Mouse (Mus musculus): ENCODE measurements around the gene Nceh1. TPM values are rescaled to one million over a fixed set of nuclear protein-coding genes. Genes with fewer than 3 reads are reported as not detected.

Gene Nceh1
- polyA plus RNA-seq, 1 experiment from 2014 or later: 13.3 TPM

DNA sequence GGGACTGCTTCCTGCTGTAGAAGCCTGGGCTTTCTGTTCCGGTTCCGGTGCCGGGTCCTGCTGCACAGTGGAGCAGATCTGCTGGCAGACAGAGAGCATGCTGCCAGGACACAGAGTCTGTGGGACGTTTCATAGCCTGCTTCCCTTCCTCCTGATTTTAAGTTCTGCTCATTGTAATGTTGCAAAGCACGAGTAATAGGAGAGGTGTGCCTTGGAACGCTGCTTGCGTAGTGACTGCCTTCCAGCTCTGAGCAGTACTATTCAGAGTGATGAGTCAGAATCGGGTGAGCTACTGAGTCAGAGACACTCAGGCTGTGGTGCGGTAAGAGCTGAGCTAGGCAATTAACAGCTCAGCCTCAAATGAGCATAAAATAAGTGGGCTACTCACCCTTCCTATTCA, 26.9 kb downstream of the Nceh1 start:
- 85% methylated on average over 9 of the region's 9 CpGs for WGBS
- ATAC-seq (ENCODE audit: insufficient number of reproducible peaks, low FRiP score): no peak
- H3K4me2 ChIP-seq: no peak overlapping the region

DNA sequence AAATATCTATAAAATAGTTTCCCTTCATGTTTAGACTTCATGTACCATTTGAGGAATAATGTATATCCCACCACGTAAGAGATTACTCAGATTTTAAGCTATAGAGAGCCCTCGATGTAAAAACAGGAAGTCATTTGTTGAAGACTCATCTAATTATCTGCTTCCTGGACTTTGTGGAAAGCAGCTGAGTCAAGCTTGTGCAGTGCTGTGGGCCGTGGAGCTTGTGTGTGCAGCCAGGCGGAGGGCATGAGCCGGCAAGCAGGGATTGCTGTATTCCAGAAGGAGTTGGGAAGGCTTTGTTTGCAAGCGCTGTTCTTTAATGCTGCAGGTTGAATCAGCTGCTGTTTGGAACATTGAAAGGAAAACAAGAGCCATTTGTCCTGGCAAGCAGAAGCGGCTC, 27.5 kb downstream of the Nceh1 start:
- no peak for ATAC-seq (ENCODE audit: insufficient number of reproducible peaks, low FRiP score)
- H3K27me3 ChIP-seq (replicated peaks): no peaks in the 10 kb centered on the region
- H3K36me3 ChIP-seq: no peaks in the 10 kb centered on the region
- no peak overlapping the region for H3K4me3 ChIP-seq
- no peak overlapping the region for H3K9ac ChIP-seq
- WGBS: 66% methylated on average over 7 of the region's 7 CpGs
- no peak overlapping the region for H3K4me2 ChIP-seq
- H3K27ac ChIP-seq (ENCODE audit: poor library complexity, severe bottlenecking): no peak overlapping the region
- peaks cover 13% of the 10 kb centered on the region for H3K4me1 ChIP-seq (replicated peaks)
- H3K9me3 ChIP-seq (replicated peaks): no peaks in the 10 kb centered on the region

More for the DNA sequence above, 26.9 kb downstream of the Nceh1 start:
- no peak overlapping the region for H3K27ac ChIP-seq (ENCODE audit: poor library complexity, severe bottlenecking)
- H3K36me3 ChIP-seq: no peaks in the 10 kb centered on the region
- no peak overlapping the region for H3K9ac ChIP-seq
- no peaks in the 10 kb centered on the region for H3K27me3 ChIP-seq (replicated peaks)
- peaks cover 19% of the 10 kb centered on the region for H3K4me1 ChIP-seq (replicated peaks)
- no peaks in the 10 kb centered on the region for H3K9me3 ChIP-seq (replicated peaks)
- H3K4me3 ChIP-seq: no peak overlapping the region

DNA sequence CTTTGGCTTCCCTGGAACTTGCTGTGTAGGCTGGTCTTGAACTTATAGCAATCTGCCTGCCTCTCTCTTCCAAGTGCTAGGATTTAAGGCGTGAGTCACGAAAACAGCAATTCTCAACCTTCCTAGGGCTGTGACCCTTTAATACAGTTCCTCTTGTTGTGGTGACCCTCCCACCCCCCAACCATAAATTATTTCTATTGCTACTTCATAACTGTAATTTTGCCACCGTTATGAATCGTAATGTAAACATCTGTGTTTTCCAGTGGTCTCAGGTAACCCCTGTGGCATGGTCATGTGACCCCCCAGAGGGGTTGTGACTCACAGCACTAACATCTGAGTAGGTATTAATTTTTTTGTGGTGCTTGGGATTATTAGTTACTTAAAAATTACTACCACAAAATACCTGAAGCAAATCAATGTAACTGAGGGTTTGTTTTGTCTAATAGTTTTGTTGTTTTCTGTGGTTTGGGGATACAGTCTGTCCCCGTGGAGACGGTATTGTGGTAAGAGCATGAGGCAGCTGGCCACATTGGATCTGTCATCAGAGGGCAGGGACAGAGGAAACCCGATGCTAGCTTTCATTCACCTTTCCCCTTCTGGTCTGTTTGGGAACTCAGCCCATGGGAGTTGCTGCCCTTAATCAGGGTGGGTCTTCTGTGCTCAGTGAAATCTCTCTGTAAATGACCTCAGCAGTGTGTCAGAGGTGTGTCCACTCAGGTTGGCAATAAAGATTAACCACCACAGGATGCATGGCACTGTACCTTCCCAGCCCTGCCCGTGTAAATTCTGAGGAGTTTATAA, 31.5 kb downstream of the Nceh1 start:
- no peak for ATAC-seq (ENCODE audit: insufficient number of reproducible peaks, low FRiP score)
- no peak overlapping the region for H3K4me3 ChIP-seq
- H3K27ac ChIP-seq (ENCODE audit: poor library complexity, severe bottlenecking): no peak overlapping the region
- H3K9ac ChIP-seq: no peak overlapping the region
- H3K4me1 ChIP-seq (replicated peaks): no peaks in the 10 kb centered on the region
- H3K9me3 ChIP-seq (replicated peaks): no peaks in the 10 kb centered on the region
- H3K27me3 ChIP-seq (replicated peaks): no peaks in the 10 kb centered on the region
- no peak overlapping the region for H3K4me2 ChIP-seq
- H3K36me3 ChIP-seq: peaks cover 5% of the 10 kb centered on the region; the same call in 1 of the 2 replicates
- 75% methylated on average over 8 of the region's 8 CpGs for WGBS

DNA sequence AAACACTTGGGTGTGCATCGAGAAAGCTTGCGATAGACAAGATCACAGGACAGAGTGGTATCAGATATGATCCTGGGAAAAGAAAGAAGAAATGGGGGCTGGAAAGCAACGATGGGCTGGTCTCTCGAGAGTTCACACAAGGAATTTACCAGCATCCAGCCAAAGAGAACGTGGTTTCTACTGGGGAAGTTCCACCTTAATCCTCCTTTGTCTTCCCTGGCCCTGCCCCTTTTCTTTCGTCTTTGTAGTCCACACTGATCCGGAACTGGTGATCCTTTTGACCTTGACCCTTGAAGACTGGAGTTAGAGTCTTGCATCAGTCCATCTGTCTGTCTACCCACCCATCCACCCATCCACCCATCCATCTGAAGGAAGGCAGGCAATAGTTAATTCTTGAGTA, 34.6 kb downstream of the Nceh1 start:
- no peaks in the 10 kb centered on the region for H3K27me3 ChIP-seq (replicated peaks)
- 82% methylated on average over 7 of the region's 7 CpGs for WGBS
- no peak overlapping the region for H3K4me3 ChIP-seq
- no peaks in the 10 kb centered on the region for H3K4me1 ChIP-seq (replicated peaks)
- no peaks in the 10 kb centered on the region for H3K9me3 ChIP-seq (replicated peaks)
- H3K36me3 ChIP-seq: peaks cover 5% of the 10 kb centered on the region; the same call in 1 of the 2 replicates
- H3K4me2 ChIP-seq: no peak overlapping the region
- ATAC-seq (ENCODE audit: insufficient number of reproducible peaks, low FRiP score): no peak
- no peak overlapping the region for H3K9ac ChIP-seq
- no peak overlapping the region for H3K27ac ChIP-seq (ENCODE audit: poor library complexity, severe bottlenecking)

DNA sequence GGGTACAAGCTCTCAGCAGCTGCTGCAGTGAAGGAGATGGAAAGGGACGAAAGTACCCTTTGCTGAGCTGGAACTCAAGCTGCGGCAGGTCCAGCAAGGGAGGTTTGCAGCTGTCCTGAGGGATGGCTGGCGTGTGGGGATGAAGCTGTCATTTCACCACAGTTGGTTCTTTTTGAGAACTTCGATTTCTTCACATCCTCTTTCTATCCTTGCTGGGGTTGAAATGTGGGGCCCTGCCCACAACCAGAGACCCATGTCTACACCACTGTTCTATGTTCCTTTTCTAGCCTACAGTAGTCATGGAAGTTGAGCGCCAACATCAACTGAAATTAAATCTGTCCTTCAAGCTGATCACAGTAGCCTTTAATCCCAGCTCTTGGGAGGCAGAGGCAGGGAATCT, 35.8 kb downstream of the Nceh1 start:
- Histone ChIP-seq H3K4me1 (replicated peaks) (no peaks in the 10 kb centered on the region), H3K4me2 (no peak overlapping the region), H3K9me3 (replicated peaks) (no peaks in the 10 kb centered on the region), H3K9ac (no peak overlapping the region), H3K4me3 (no peak overlapping the region), H3K27me3 (replicated peaks) (no peaks in the 10 kb centered on the region), H3K27ac (ENCODE audit: poor library complexity, severe bottlenecking) (no peak overlapping the region), H3K36me3 (peaks cover 8% of the 10 kb centered on the region)
- no peak for ATAC-seq (ENCODE audit: insufficient number of reproducible peaks, low FRiP score)
- WGBS: 85% methylated on average over 5 of the region's 5 CpGs

DNA sequence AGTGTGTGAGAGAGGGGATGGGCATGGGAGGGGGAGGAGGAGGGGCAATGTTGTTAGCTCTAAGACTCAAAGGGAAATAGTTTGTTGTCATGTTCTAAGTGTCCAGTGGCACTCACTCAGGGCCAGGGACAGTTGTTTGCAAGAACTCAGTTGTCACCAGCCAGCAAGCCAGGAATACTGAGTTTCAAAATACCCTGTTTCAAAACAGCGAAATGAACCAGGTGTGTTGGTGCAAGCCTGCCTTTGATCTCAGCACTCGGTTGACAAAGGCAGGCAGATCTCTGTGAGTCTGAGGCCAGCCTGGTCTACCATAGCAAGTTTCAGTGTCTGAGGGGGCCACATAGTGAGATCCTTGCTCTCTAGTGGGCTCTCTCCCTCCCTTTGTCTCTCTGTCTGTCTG, 39.3 kb downstream of the Nceh1 start:
- Histone ChIP-seq H3K36me3 (peaks cover 13% of the 10 kb centered on the region), H3K27me3 (replicated peaks) (no peaks in the 10 kb centered on the region), H3K9me3 (replicated peaks) (no peaks in the 10 kb centered on the region), H3K4me2 (no peak overlapping the region), H3K4me1 (replicated peaks) (no peaks in the 10 kb centered on the region), H3K27ac (ENCODE audit: poor library complexity, severe bottlenecking) (no peak overlapping the region), H3K4me3 (no peak overlapping the region), H3K9ac (no peak overlapping the region)
- ATAC-seq (ENCODE audit: insufficient number of reproducible peaks, low FRiP score): no peak
- WGBS: 62% methylated on average over 2 of the region's 2 CpGs

DNA sequence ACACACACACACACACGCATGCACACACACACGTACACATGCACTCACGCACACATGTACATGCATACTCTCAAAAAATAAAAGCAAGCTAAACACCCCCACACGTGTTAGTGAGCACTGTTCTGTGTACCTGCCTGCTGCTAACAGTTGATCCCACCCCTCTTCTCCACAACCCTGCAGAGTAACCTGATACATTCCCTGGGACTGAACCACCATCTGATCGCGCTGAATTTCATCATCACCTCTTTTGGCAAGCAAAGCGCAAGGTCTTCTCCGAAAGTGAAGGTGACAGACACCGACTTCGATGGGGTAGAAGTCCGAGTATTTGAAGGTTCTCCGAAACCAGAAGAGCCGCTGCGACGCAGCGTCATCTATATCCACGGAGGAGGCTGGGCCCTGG, 39.7 kb downstream of the Nceh1 start:
- Histone ChIP-seq H3K9me3 (replicated peaks) (no peaks in the 10 kb centered on the region), H3K4me1 (replicated peaks) (no peaks in the 10 kb centered on the region), H3K36me3 (peaks cover 13% of the 10 kb centered on the region), H3K9ac (no peak overlapping the region), H3K4me2 (no peak overlapping the region), H3K27me3 (replicated peaks) (no peaks in the 10 kb centered on the region), H3K27ac (ENCODE audit: poor library complexity, severe bottlenecking) (no peak overlapping the region), H3K4me3 (no peak overlapping the region)
- no peak for ATAC-seq (ENCODE audit: insufficient number of reproducible peaks, low FRiP score)
- WGBS: 58% methylated on average over 17 of the region's 17 CpGs

DNA sequence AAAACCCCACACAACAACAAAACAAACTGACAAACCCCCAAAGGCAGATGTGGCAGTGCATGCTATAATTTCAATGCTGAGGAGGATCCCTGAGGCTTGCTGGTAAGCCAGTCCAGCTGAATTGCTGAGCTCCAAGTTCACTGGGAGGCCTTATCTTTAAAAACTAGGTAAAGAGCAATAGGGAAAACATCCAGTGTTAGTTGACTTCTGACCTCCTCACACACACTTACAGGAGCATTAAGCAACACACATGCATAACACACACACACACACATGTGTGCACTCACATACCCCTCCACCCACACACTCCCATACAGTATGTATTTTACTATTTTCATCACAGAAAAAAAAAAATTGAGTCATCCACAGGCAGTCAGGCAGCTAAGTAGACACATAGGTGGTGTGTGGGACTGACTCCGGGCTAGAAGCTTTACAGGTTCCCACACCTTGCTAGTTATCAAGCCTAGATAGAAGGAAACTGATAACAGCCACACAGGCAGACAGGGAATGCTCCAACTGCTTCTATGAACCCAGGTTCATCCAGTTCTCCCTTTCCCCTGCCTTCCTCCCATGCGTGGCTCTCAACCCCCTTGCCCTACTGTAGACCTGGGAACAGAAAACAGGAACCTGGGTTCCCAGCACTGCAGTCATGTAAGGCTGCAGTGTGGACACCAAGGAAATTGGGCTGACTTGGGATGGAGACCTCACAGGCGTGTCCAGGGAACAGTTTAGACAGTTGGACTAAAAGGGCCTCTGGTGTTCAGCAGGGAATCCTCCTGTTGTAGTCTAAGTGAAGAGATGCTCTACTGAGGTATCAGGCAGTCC, 45.1 kb downstream of the Nceh1 start:
- no peak for ATAC-seq (ENCODE audit: insufficient number of reproducible peaks, low FRiP score)
- Histone ChIP-seq H3K9ac (no peak overlapping the region), H3K27me3 (replicated peaks) (no peaks in the 10 kb centered on the region), H3K4me3 (no peak overlapping the region), H3K4me2 (no peak overlapping the region), H3K36me3 (peaks cover 16% of the 10 kb centered on the region), H3K4me1 (replicated peaks) (no peaks in the 10 kb centered on the region), H3K27ac (ENCODE audit: poor library complexity, severe bottlenecking) (no peak overlapping the region), H3K9me3 (replicated peaks) (no peaks in the 10 kb centered on the region)
- 68% methylated on average over 3 of the region's 3 CpGs for WGBS

DNA sequence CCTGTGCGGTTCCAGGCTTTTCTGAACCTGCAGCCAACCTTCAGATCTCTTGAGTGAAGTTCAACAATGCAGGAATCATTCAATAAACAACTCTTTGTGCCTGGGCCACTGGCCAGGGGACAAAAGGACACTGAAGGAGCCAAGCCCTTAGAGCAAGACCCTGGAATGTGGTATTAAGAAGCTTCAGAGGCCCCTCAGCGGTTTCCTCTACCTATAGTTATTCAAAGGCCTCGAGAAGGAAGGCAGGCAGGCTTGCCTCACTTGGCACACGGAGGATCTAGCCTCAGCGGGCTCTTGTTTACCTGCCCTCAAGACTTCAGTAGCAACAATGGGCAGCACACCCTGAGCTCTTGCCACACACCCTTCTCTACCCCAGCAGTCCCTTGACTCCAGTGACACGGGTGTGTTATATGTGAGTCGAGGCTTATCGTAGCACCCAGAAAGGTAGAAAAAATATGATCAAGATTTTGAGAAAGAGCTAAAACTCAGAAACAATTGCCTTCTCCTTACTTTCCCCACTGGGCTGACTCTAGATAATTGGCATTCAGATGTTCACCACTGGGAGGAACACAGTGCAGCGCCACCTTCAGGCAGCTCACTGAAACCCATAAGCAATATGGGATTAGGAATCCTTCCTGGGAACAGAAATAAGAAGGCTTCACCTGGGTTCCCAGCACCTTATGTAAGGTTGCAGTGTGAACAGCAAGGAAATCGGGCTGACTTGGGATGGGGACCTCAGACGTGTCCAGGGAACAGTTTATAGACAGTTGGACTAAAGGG, 46.0 kb downstream of the Nceh1 start:
- Histone ChIP-seq H3K36me3 (peaks cover 12% of the 10 kb centered on the region), H3K4me3 (no peak overlapping the region), H3K9ac (no peak overlapping the region), H3K4me1 (replicated peaks) (no peaks in the 10 kb centered on the region; the same call in 1 of the 2 replicates), H3K9me3 (replicated peaks) (no peaks in the 10 kb centered on the region), H3K27me3 (replicated peaks) (no peaks in the 10 kb centered on the region), H3K27ac (ENCODE audit: poor library complexity, severe bottlenecking) (no peak overlapping the region), H3K4me2 (no peak overlapping the region)
- no peak for ATAC-seq (ENCODE audit: insufficient number of reproducible peaks, low FRiP score)
- WGBS: 78% methylated on average over 11 of the region's 11 CpGs

DNA sequence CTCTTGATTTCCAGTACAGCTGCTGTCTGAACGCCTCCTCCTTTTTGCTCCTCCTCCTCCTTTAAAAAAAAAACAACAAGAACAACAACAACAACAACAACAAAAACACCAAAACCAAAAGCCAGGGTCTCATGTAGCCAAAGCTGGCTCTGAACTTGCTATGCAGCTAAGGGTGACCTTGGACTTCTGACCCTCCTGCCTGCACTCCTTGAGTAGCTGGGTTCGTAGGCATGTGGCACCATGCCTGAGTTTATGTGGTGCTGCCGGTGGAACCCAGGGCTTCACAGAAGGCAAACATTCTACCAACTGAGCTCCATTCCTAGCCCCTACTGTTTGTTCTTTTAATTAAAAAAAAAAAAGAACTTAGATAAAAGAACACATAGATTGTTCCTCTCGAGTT, 50.6 kb downstream of the Nceh1 start:
- no peak overlapping the region for H3K4me3 ChIP-seq
- H3K27ac ChIP-seq (ENCODE audit: poor library complexity, severe bottlenecking): no peak overlapping the region
- 67% methylated on average over 4 of the region's 4 CpGs for WGBS
- no peak overlapping the region for H3K9ac ChIP-seq
- ATAC-seq (ENCODE audit: insufficient number of reproducible peaks, low FRiP score): no peak
- peaks cover 10% of the 10 kb centered on the region; the same call in 1 of the 2 replicates for H3K4me1 ChIP-seq (replicated peaks)
- no peaks in the 10 kb centered on the region for H3K9me3 ChIP-seq (replicated peaks)
- no peak overlapping the region for H3K4me2 ChIP-seq
- no peaks in the 10 kb centered on the region for H3K36me3 ChIP-seq
- H3K27me3 ChIP-seq (replicated peaks): no peaks in the 10 kb centered on the region

DNA sequence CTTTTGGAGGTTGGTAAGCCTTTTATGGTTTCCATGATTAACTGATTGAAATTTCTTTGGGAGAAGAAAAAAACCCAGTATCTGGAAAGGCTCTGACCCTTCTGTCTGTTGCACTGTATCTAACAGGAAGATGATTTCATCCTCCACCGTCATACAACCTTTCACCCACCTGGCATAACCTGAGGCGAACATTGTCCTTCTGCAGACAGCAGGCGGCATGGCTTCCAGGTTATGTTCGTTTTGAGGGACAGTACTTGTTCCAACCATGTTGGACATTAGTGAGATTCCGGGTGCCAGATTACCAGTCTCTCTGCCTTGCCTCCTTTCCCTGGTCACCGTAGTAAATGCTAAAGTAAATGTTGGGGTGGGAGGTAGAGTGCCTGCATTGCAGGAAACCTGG, 51.1 kb downstream of the Nceh1 start:
- ATAC-seq (ENCODE audit: insufficient number of reproducible peaks, low FRiP score): no peak

More for the DNA sequence above, 51.1 kb downstream of the Nceh1 start:
- Histone ChIP-seq H3K27me3 (replicated peaks) (no peaks in the 10 kb centered on the region), H3K27ac (ENCODE audit: poor library complexity, severe bottlenecking) (no peak overlapping the region), H3K4me1 (replicated peaks) (peaks cover 10% of the 10 kb centered on the region; the same call in 1 of the 2 replicates), H3K9ac (no peak overlapping the region), H3K9me3 (replicated peaks) (no peaks in the 10 kb centered on the region), H3K36me3 (no peaks in the 10 kb centered on the region), H3K4me3 (no peak overlapping the region), H3K4me2 (no peak overlapping the region)
- WGBS: 75% methylated on average over 6 of the region's 6 CpGs
